Mouse (Mus musculus) neural tube, embryonic 12.5 days (tissue): Measurements from ENCODE around the gene Dock9. TPM values are rescaled to one million over a fixed set of nuclear protein-coding genes. Genes with fewer than 3 reads are reported as not detected.
A peak's percentile ranks its signal among the peaks of the same experiment; 100 is the strongest.

Experiments used
- ATAC-seq: fragments of 200-750 bp; cut with Nextera tagmentation; 2 replicates; pipeline ENCODE4 v1.8.0; 2017; ENCODE audit warnings: low read depth, mild to moderate bottlenecking, moderate TSS enrichment, moderate library complexity; ENCODE audit not compliant: low FRiP score
- H3K27ac ChIP-seq: fragments of 300-500 bp; sonication (generic); 2 replicates; pipeline ENCODE4 v1.5.1; 2016
- H3K27me3 ChIP-seq: fragments of 300-500 bp; sonication (generic); replicated peaks from 2 replicates; pipeline ENCODE4 v1.6.1; 2016; ENCODE audit warnings: mild to moderate bottlenecking
- H3K36me3 ChIP-seq: fragments of 300-500 bp; sonication (generic); 2 replicates; pipeline ENCODE4 v1.6.1; 2016; ENCODE audit warnings: mild to moderate bottlenecking
- H3K4me1 ChIP-seq: fragments of 300-500 bp; sonication (generic); 2 replicates; pipeline ENCODE4 v1.6.1; 2016
- H3K4me2 ChIP-seq: fragments of 300-500 bp; sonication (generic); replicated peaks from 2 replicates; pipeline ENCODE4 v1.6.1; 2016; ENCODE audit warnings: mild to moderate bottlenecking
- H3K4me3 ChIP-seq: fragments of 300-500 bp; sonication (generic); 2 replicates; pipeline ENCODE4 v1.5.1; 2016
- H3K9ac ChIP-seq: fragments of 300-500 bp; sonication (generic); 2 replicates; pipeline ENCODE4 v1.6.1; 2016; ENCODE audit warnings: mild to moderate bottlenecking
- H3K9me3 ChIP-seq: fragments of 300-500 bp; sonication (generic); 2 replicates; pipeline ENCODE4 v1.6.1; 2016; ENCODE audit warnings: mild to moderate bottlenecking
- WGBS: fragments of 180-500 bp; shearing (Covaris S2); methylation state at CpG from one replicate; pipeline ENCODE4 v1.1.7; 2016; 5-methylcytosine and 5-hydroxymethylcytosine counted together
- polyA plus RNA-seq: library from polyadenylated mRNA; unstranded; fragments of >200 nt; fragmentation: Nextera tagmentation; extraction: Ambion mirVana; gene quantifications from 2 replicates; pipeline ENCODE4 v1.2.1, GENCODE M21; 2016

The Dock9 gene
- polyA plus RNA-seq, 1 experiment from 2014 or later: 4.6 TPM

DNA sequence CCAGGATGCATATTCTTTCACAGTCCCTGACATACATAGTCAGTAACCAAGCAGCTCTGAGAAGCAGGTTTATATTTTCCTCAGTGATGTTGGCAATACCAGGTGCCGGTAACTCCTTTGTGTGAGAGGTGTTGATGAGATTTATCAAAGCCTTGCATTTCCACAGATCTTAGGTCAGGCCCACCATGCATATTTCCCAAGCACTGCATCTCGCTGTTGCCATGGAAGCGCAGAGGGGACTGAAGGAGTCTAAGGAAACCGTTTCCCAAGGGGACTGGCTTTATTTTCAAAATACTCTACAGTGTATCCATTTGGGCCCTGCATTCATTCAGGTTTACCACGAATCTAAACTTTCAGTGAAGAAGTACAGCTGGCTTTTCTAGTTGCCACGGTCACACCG is 233.0 kb downstream of the Dock9 start:
- peak; percentile 12; the same call in 1 of the 2 replicates for ATAC-seq

DNA sequence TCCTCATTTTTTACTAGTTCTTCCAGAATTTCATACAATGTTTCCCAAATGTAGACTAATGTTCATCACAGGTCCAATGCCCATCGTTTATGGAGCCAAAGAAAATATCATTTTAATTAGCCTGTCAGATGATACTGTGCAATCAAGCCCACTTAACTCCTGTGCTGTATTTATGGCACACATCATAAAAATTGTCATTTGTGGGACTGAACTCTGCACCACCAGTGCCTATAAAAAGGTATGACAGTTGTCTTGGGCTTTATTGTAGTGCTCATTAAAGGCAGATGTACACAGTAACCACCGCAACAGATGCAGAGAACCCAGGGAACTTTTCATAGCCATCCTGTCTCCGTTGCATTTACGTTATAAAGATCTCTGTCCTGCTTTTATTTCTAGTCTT is 233.7 kb downstream of the Dock9 start:
- no peaks in the 10 kb centered on the region for H3K9me3 ChIP-seq
- no peak overlapping the region for H3K4me3 ChIP-seq
- H3K36me3 ChIP-seq: no peaks in the 10 kb centered on the region
- 84% methylated on average over 4 of the region's 4 CpGs for WGBS
- ATAC-seq: no peak
- H3K9ac ChIP-seq: no peak overlapping the region
- peaks cover 22% of the 10 kb centered on the region; the same call in 1 of the 2 replicates for H3K4me1 ChIP-seq
- 0 out of 2 replicates have a peak, but pooled peaks cover 3% of the 10 kb centered on the region for H3K27me3 ChIP-seq
- no peak overlapping the region for H3K27ac ChIP-seq
- H3K4me2 ChIP-seq: no peak overlapping the region

More for the DNA sequence above, 233.0 kb downstream of the Dock9 start:
- Histone ChIP-seq H3K9me3 (no peaks in the 10 kb centered on the region), H3K9ac (no peak overlapping the region), H3K4me2 (no peak overlapping the region), H3K4me1 (peaks cover 22% of the 10 kb centered on the region; the same call in 1 of the 2 replicates), H3K27ac (no peak overlapping the region), H3K27me3 (0 out of 2 replicates have a peak, but pooled peaks cover 3% of the 10 kb centered on the region), H3K4me3 (no peak overlapping the region), H3K36me3 (no peaks in the 10 kb centered on the region)
- 29% methylated on average over 7 of the region's 7 CpGs for WGBS

DNA sequence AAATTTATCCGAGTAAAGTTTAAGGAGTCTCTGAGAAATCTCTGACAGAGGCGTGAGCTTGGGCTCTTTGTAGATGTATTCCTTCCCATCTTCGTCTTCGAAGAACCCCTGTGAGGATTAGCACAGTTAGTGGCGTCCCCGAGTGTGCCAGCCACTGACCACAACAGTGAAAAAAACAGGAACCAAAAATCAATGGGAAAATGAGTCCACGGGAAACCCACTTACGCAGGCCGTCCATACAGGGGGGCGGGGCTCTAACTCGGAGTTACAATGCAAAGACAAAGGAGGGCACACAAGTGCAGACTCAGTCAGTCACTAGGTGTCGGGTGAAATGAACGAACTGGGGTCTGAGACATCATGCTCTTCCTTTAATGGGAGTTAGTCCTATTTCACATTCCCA is 238.6 kb downstream of the Dock9 start:
- WGBS: 61% methylated on average over 13 of the region's 13 CpGs
- H3K27ac ChIP-seq: no peak overlapping the region
- H3K27me3 ChIP-seq: no peaks in the 10 kb centered on the region
- no peak overlapping the region for H3K4me3 ChIP-seq
- ATAC-seq: no peak
- no peak overlapping the region for H3K4me2 ChIP-seq
- H3K9ac ChIP-seq: no peak overlapping the region
- peaks cover 6% of the 10 kb centered on the region; the same call in 1 of the 2 replicates for H3K4me1 ChIP-seq
- H3K36me3 ChIP-seq: no peaks in the 10 kb centered on the region
- no peaks in the 10 kb centered on the region for H3K9me3 ChIP-seq

DNA sequence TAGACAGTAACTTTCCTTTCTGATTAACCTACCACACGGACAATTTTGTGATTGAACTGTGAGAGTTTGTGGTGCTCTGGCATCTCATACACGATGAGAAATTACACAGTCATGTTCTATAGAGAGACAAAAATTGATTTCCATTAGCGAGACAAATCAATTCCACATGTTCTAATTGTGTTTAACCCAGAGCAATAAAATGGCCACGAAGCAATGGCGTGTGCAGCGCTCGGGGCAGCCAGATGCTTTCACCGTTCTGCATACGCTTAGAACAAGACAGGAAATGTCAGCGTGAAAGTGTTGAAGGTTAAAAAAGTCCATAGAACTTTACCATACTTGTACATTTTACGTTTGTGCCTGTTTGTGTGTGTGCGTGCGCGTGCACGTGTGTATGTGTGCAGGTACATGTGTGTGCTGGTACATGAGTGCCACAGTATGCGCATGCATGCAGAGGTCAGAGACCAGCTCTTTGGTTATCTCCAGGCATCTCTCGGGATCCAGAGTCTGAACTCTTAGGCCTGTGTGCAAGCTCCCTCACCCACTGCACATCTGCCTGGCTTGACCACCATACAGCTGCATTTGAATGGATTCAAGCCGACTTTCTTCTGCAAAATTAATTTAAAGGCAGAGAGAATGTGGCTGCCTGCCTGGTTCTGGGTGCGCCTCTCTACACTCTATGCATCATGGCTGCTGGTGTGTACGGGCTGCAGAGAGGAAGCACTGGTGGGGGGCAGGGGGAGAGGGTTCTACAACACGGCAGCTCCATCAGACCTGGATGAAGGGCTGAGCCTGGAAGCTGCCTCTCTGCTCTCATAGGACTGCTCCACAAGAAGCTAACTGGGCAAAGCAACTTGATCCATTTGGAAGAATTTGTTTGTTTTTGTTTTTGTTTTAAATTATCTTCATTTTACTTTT is 241.0 kb downstream of the Dock9 start:
- Histone ChIP-seq H3K4me1 (peaks cover 6% of the 10 kb centered on the region; the same call in 1 of the 2 replicates), H3K4me2 (no peak overlapping the region), H3K27me3 (no peaks in the 10 kb centered on the region), H3K9me3 (no peaks in the 10 kb centered on the region), H3K36me3 (no peaks in the 10 kb centered on the region), H3K9ac (no peak overlapping the region), H3K4me3 (no peak overlapping the region), H3K27ac (no peak overlapping the region)
- WGBS: 62% methylated on average over 21 of the region's 21 CpGs
- peak; percentile 38; the same call in 1 of the 2 replicates for ATAC-seq

DNA sequence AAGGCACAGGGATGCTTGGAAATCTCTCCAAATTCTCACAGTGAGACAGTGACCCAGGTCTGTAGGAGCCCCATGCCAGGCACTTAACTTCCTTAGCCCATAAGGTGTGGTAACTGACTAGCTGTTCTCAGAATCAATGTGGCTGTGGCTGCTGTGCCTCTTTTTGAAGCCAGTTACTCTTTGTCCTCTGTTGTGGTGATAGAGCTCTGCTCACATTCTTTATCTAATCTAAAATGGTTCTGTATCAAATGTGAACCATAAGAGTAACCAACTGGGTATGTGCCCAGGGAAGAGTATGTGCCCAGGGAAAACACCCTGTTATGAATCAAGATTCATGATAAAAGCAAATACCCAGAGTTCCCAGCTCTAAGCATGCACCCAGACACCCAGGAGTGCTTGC is 243.9 kb downstream of the Dock9 start:
- Histone ChIP-seq H3K27ac (no peak overlapping the region), H3K9me3 (no peaks in the 10 kb centered on the region), H3K9ac (no peak overlapping the region), H3K4me1 (peaks cover 6% of the 10 kb centered on the region; the same call in 1 of the 2 replicates), H3K36me3 (no peaks in the 10 kb centered on the region; the same call in 1 of the 2 replicates), H3K4me2 (no peak overlapping the region), H3K4me3 (no peak overlapping the region), H3K27me3 (no peaks in the 10 kb centered on the region)
- ATAC-seq: no peak

DNA sequence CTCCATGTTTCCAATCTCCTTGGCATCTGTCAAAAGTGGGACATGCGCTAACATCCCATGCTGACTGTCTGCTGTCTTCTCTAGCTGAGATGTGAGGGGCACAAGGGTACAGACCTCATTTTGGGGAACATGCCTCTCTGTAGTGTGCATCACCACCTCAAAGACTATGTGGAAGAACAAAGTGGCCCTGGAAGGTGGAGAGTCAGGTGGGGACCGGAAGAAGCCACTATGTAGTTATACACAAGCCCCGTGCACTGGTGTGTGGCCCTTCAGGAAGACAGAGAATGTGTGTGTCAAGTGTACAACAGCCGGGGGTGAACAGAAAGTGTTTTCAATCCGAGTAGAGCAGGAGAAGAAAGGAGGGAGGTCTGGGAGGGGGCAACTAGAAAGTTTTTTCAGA is 245.1 kb downstream of the Dock9 start:
- no peak overlapping the region for H3K27ac ChIP-seq
- no peak for ATAC-seq
- WGBS: 90% methylated on average over 5 of the region's 5 CpGs
- no peaks in the 10 kb centered on the region for H3K9me3 ChIP-seq
- no peaks in the 10 kb centered on the region; the same call in 1 of the 2 replicates for H3K36me3 ChIP-seq
- no peak overlapping the region for H3K4me2 ChIP-seq
- H3K27me3 ChIP-seq: no peaks in the 10 kb centered on the region
- peaks cover 6% of the 10 kb centered on the region; the same call in 1 of the 2 replicates for H3K4me1 ChIP-seq
- no peak overlapping the region for H3K9ac ChIP-seq
- no peak overlapping the region for H3K4me3 ChIP-seq

DNA sequence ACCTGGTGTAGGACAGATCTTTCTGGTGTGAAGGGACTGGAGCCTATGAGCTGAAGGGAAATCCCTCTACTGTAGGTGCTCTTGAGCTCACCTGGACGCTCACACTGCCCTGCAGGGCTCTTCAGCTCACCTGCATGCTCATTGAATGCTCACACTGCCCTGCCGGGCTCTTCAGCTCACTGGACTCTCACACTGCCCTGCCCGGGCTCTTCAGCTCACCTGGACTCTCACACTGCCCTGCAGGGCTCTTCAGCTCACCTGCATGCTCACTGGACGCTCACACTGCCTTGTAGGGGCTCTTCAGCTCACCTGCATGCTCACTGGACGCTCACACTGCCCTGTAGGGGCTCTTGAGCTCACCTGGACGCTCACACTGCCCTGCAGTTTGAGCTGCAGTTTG is 247.8 kb downstream of the Dock9 start:
- Histone ChIP-seq H3K27me3 (no peaks in the 10 kb centered on the region), H3K27ac (no peak overlapping the region), H3K36me3 (no peaks in the 10 kb centered on the region; the same call in 1 of the 2 replicates), H3K9ac (no peak overlapping the region), H3K4me1 (no peaks in the 10 kb centered on the region), H3K9me3 (no peaks in the 10 kb centered on the region), H3K4me3 (no peak overlapping the region), H3K4me2 (no peak overlapping the region)
- WGBS: 73% methylated on average over 6 of the region's 6 CpGs
- ATAC-seq: no peak

DNA sequence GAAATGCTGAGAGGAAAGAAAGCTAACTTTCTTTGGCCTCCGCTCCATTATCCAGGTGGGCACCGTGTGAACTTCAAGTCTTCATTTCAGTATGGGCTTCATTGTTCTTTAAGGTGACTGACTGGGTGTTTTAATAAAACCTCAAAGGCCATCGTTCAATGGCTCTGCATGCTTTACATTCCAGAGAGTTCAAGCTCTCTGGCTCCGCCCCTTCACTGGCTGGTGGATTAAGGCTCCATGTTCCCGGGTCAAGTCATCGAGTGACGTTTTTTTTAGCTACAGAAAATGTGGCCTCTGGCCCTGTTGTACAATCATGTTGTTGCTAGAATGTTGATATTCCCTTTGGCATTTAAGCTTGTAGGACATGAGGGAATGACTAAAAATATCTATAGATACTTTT is 249.9 kb downstream of the Dock9 start:
- H3K27ac ChIP-seq: no peak overlapping the region
- ATAC-seq: no peak
- WGBS: 58% methylated on average over 7 of the region's 7 CpGs

DNA sequence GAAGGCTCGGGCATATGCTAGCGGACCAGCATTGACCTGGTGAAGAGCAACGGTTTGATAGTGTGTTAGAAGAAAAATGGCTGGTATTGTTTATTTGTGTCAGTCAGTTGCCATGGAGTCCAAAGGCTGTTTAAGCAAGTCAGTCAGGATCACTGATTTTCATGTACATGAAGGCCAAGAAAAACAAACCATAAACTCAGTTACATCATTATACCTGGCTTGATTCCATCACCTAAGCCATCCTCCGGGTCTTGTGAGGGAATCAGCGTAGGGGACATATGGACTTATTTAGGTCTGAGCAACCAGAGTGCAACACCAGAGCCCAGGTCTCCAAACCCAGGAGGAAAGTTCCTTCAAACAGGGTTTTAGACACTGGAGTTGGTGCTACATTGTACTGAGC is 251.0 kb downstream of the Dock9 start:
- Histone ChIP-seq H3K4me2 (no peak overlapping the region), H3K27ac (no peak overlapping the region), H3K4me3 (no peak overlapping the region), H3K9me3 (no peaks in the 10 kb centered on the region), H3K9ac (no peak overlapping the region), H3K36me3 (no peaks in the 10 kb centered on the region; the same call in 1 of the 2 replicates), H3K27me3 (no peaks in the 10 kb centered on the region), H3K4me1 (no peaks in the 10 kb centered on the region)
- 90% methylated on average over 5 of the region's 5 CpGs for WGBS
- no peak for ATAC-seq

More for the DNA sequence above, 249.9 kb downstream of the Dock9 start:
- no peaks in the 10 kb centered on the region for H3K9me3 ChIP-seq
- H3K4me1 ChIP-seq: no peaks in the 10 kb centered on the region
- no peaks in the 10 kb centered on the region for H3K27me3 ChIP-seq
- H3K9ac ChIP-seq: no peak overlapping the region
- no peaks in the 10 kb centered on the region; the same call in 1 of the 2 replicates for H3K36me3 ChIP-seq
- H3K4me2 ChIP-seq: no peak overlapping the region
- H3K4me3 ChIP-seq: no peak overlapping the region

DNA sequence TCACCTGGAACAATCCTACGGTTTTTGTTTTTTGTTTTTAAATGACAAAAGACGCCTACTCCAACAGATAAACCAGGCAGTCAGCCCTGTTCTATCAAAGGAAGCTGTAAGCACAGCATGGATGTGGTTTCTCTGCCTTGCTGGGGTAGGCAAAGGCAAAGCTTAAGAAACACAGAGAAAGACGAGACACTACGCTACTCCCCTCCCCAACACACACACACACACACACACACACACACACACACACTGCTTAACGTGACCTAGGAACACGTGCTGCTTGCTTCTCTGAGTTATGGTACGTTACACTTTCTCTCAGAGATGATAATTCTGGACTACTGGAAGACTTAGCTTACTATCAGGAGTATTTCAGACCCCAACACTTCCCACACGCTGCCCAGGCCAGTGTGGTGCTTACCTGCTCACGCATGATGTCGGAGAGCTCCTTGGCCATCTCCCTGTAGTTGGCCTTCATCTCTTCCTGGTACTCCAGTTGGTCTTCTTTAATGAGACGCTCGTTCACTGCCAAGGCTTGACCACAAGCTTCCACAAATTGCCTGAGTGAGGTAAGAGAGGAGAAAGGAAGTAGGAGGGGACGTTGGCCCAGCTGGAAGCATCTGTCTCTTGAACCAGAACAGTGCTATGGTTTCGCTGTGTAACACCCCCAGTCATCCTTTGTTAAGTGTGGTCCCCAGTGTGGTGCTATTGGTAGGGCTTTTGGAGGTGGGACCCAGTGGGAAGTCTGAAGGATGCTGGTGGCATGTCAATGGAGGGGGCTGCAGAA is 251.9 kb downstream of the Dock9 start:
- Histone ChIP-seq H3K36me3 (no peaks in the 10 kb centered on the region; the same call in 1 of the 2 replicates), H3K9ac (no peak overlapping the region), H3K4me2 (no peak overlapping the region), H3K4me3 (no peak overlapping the region), H3K27me3 (no peaks in the 10 kb centered on the region), H3K27ac (no peak overlapping the region), H3K4me1 (no peaks in the 10 kb centered on the region), H3K9me3 (no peaks in the 10 kb centered on the region)
- no peak for ATAC-seq
- WGBS: 88% methylated on average over 14 of the region's 14 CpGs

DNA sequence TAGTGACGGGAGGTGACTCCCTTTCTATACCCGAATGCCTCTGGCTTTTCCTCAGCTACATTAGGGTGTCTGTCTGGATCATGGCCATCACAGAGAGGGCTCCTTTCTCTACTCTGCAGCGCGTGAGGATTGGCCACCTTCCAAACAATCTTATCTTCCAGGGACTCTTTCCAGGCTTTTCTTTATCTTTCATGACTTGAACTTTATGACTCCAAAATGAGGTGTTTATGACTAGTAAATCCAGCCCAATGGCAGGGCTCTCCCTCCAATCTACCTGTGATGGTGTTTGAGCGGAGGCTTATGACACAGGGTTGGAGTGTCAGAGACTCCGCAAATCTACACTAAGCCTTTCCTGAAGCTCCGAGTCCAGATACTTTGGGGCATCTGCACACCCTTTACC is 256.4 kb downstream of the Dock9 start:
- Histone ChIP-seq H3K9ac (no peak overlapping the region), H3K9me3 (no peaks in the 10 kb centered on the region), H3K4me3 (no peak overlapping the region), H3K27ac (no peak overlapping the region), H3K4me1 (no peaks in the 10 kb centered on the region), H3K4me2 (no peak overlapping the region), H3K36me3 (no peaks in the 10 kb centered on the region), H3K27me3 (no peaks in the 10 kb centered on the region)
- no peak for ATAC-seq
- WGBS: 94% methylated on average over 7 of the region's 7 CpGs

DNA sequence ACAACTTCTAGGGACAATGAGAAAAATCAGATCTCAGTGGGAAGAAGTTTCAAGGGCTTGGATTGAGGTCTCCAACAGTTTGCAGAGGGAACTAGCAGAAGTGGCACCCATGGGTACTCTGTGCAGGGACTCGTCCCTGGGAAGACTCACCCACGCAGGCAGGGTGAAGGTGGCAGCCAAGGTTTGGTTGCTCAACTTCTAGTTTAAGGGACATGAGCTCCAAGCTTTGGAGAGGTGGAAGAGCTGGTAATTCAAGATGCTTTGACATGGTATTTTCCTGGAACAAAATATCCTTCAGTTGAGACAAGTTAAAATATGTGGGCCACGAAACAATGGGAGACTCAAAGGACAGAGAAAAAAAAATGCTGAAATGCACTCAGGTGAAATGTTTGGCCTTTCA is 263.1 kb downstream of the Dock9 start:
- Histone ChIP-seq H3K4me3 (no peak overlapping the region), H3K4me2 (no peak overlapping the region), H3K4me1 (no peaks in the 10 kb centered on the region), H3K27me3 (no peaks in the 10 kb centered on the region), H3K36me3 (no peaks in the 10 kb centered on the region), H3K27ac (no peak overlapping the region), H3K9me3 (no peaks in the 10 kb centered on the region), H3K9ac (no peak overlapping the region)
- no peak for ATAC-seq
- 85% methylated on average over 3 of the region's 3 CpGs for WGBS
